Mouse (Mus musculus) intestine, embryonic 16.5 days (tissue): Measurements from ENCODE around the gene Olfr786. TPM values are rescaled to one million over a fixed set of nuclear protein-coding genes. Genes with fewer than 3 reads are reported as not detected.

Experiments
- polyA plus RNA-seq: library from polyadenylated mRNA; unstranded; fragments of >200 nt; fragmentation: Nextera tagmentation; extraction: Ambion mirVana; gene quantifications from 2 replicates; pipeline ENCODE4 v1.2.1, GENCODE M21; 2015

Gene Olfr786
- polyA plus RNA-seq, 1 experiment from 2014 or later: not detected

Other genes with a start within 250 kb of the Olfr786 start
- not detected in 2 replicates for gene Olfr772, start 249.4 kb upstream of the Olfr786 start, polyA plus RNA-seq
- not detected in 2 replicates for gene Olfr773, start 239.9 kb upstream of the Olfr786 start, polyA plus RNA-seq
- not detected in 2 replicates for gene Olfr774, start 191.1 kb upstream of the Olfr786 start, polyA plus RNA-seq
- gene Olfr775, start 178.9 kb upstream of the Olfr786 start, polyA plus RNA-seq: not detected in 2 replicates
- gene Olfr776, start 168.2 kb upstream of the Olfr786 start, polyA plus RNA-seq: not detected in 2 replicates
- not detected in 2 replicates for gene Olfr777, start 155.8 kb upstream of the Olfr786 start, polyA plus RNA-seq
- not detected in 2 replicates for gene Olfr780, start 109.2 kb upstream of the Olfr786 start, polyA plus RNA-seq
- not detected in 2 replicates for gene Olfr781, start 98.5 kb upstream of the Olfr786 start, polyA plus RNA-seq
- gene Olfr782, start 78.5 kb upstream of the Olfr786 start, polyA plus RNA-seq: not detected in 2 replicates
- 0.06 TPM in 1 of 2 replicates, not detected in the other for gene Olfr784, start 43.2 kb upstream of the Olfr786 start, polyA plus RNA-seq
- not detected in 2 replicates for gene Olfr785, start 21.9 kb upstream of the Olfr786 start, polyA plus RNA-seq
- not detected in 2 replicates for gene Olfr787, start 34.6 kb downstream of the Olfr786 start, polyA plus RNA-seq
- gene Olfr788, start 43.7 kb downstream of the Olfr786 start, polyA plus RNA-seq: not detected in 2 replicates
- gene Olfr789, start 57.4 kb downstream of the Olfr786 start, polyA plus RNA-seq: not detected in 2 replicates
- gene Olfr790, start 71.2 kb downstream of the Olfr786 start, polyA plus RNA-seq: not detected in 2 replicates
- gene Olfr791, start 94.5 kb downstream of the Olfr786 start, polyA plus RNA-seq: not detected in 2 replicates
- not detected in 2 replicates for gene Olfr792, start 111.9 kb downstream of the Olfr786 start, polyA plus RNA-seq
- gene Olfr794, start 140.3 kb downstream of the Olfr786 start, polyA plus RNA-seq: not detected in 2 replicates
- gene Olfr796, start 185.3 kb downstream of the Olfr786 start, polyA plus RNA-seq: not detected in 2 replicates
- gene Olfr798, start 200.6 kb downstream of the Olfr786 start, polyA plus RNA-seq: not detected in 2 replicates
- not detected in 2 replicates for gene Olfr799, start 210.2 kb downstream of the Olfr786 start, polyA plus RNA-seq
- gene Olfr800, start 230.4 kb downstream of the Olfr786 start, polyA plus RNA-seq: not detected in 2 replicates
- not detected in 2 replicates for gene Olfr801, start 246.6 kb downstream of the Olfr786 start, polyA plus RNA-seq